Mouse (Mus musculus) liver, postnatal 0 days (tissue): ENCODE data around the gene R3hdm4.

ENCODE experiments used
- CTCF ChIP-seq: sonication (generic); IDR thresholded peaks from 2 replicates; pipeline ENCODE4 v1.5.1; 2016; ENCODE audit warnings: antibody characterized with exemption, low read depth
- EP300 ChIP-seq: IDR thresholded peaks from 2 replicates; pipeline ENCODE4 v1.6.1; 2016; ENCODE audit warnings: antibody characterized with exemption, low read depth, mild to moderate bottlenecking

DNA sequence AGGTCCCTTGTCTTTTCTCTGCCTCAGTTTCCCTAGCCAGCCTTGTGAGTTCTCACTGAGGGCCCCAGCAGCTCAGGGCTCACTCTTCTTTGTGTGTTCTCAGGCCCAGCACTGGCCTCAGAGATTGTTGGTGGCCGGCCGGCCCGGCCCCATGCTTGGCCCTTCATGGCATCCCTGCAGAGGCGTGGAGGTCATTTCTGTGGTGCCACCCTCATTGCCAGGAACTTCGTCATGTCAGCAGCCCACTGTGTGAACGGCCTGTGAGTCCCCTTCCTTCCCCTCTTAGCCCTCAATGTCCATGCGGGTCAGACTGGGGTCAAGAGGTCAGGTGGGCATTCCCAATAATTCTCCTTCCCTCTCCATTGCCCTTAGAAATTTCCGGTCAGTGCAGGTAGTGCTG, 34.4 kb downstream of the R3hdm4 start:
- TF ChIP-seq CTCF (no peak), EP300 (no peak)
